Mouse (Mus musculus) left cerebral cortex, postnatal 4 days (tissue): ENCODE measurements around the gene Camk2d. TPM values are rescaled to one million over a fixed set of nuclear protein-coding genes. Genes with fewer than 3 reads are reported as not detected.

Source experiments
- DNase-seq: peaks from one replicate; pipeline ENCODE4 v3.0.0-alpha.2; 2022
- intact Hi-C: fragments of 180-260 bp; cut with DNase I; formaldehyde crosslinking; loops from one replicate; pipeline ENCODE4 v1.15.1; 2025
- total RNA-seq, 2 experiments: library from RNA; stranded (reverse); gene quantifications; 2 replicates each; pipeline ENCODE4 v1.2.3; 2021

Gene Camk2d
- total RNA-seq, 2 experiments from 2014 or later, result 74.5 to 96.9 TPM

GRCm38 (mm10) chr3:126609795-126610451, 13.8 kb downstream of the Camk2d start:
- intact Hi-C loops, result no loop called here
- no peak for DNase-seq

GRCm38 (mm10) chr3:126611624-126612023, 15.5 kb downstream of the Camk2d start:
- intact Hi-C loops, result no loop called here
- DNase-seq, result no peak

- intact Hi-C loops, result no loop called here
These were observed 16.8 kb downstream of the Camk2d start for GRCm38 (mm10) chr3:126612748-126613509.

GRCm38 (mm10) chr3:126613510-126614128, 17.5 kb downstream of the Camk2d start:
- DNase-seq, result no peak
- intact Hi-C loops, result no loop called here

More at GRCm38 (mm10) chr3:126612748-126613509, 16.8 kb downstream of the Camk2d start:
- no peak for DNase-seq

- intact Hi-C loops, result no loop called here
These were observed 19.2 kb downstream of the Camk2d start for GRCm38 (mm10) chr3:126615306-126615705.

GRCm38 (mm10) chr3:126620152-126620551, 24.1 kb downstream of the Camk2d start:
- intact Hi-C loops, result no loop called here
- DNase-seq, result no peak

More at GRCm38 (mm10) chr3:126615306-126615705, 19.2 kb downstream of the Camk2d start:
- no peak for DNase-seq

GRCm38 (mm10) chr3:126622509-126622908, 26.4 kb downstream of the Camk2d start:
- intact Hi-C loops, result no loop called here

GRCm38 (mm10) chr3:126624994-126625763, 29.1 kb downstream of the Camk2d start:
- intact Hi-C loops, result no loop called here
- DNase-seq, result no peak

More at GRCm38 (mm10) chr3:126622509-126622908, 26.4 kb downstream of the Camk2d start:
- no peak for DNase-seq

- intact Hi-C loops, result no loop called here
- no peak for DNase-seq
These were observed 29.6 kb downstream of the Camk2d start for GRCm38 (mm10) chr3:126625764-126626040.

- intact Hi-C loops, result no loop called here
- DNase-seq, result no peak
These were observed 31.9 kb downstream of the Camk2d start for GRCm38 (mm10) chr3:126627968-126628367.

- intact Hi-C loops, result no loop called here
- no peak for DNase-seq
These were observed 32.3 kb downstream of the Camk2d start for GRCm38 (mm10) chr3:126628380-126628779.

GRCm38 (mm10) chr3:126629040-126629439, 32.9 kb downstream of the Camk2d start:
- DNase-seq, result no peak
- intact Hi-C loops, result no loop called here

GRCm38 (mm10) chr3:126630111-126630869, 34.2 kb downstream of the Camk2d start:
- DNase-seq, result peak; percentile 17
- intact Hi-C loops, result no loop called here

- intact Hi-C loops, result no loop called here
- peak; percentile 47 for DNase-seq
These were observed 35.5 kb downstream of the Camk2d start for GRCm38 (mm10) chr3:126631583-126631982.

- intact Hi-C loops, result no loop called here
These were observed 36.5 kb downstream of the Camk2d start for GRCm38 (mm10) chr3:126632580-126632979.

GRCm38 (mm10) chr3:126634171-126634570, 38.1 kb downstream of the Camk2d start:
- intact Hi-C loops, result no loop called here
- DNase-seq, result no peak

More at GRCm38 (mm10) chr3:126632580-126632979, 36.5 kb downstream of the Camk2d start:
- DNase-seq, result peak; percentile 31

GRCm38 (mm10) chr3:126638259-126638658, 42.2 kb downstream of the Camk2d start:
- intact Hi-C loops, result no loop called here

GRCm38 (mm10) chr3:126639098-126639513, 43.0 kb downstream of the Camk2d start:
- intact Hi-C loops, result no loop called here
- no peak for DNase-seq

More at GRCm38 (mm10) chr3:126638259-126638658, 42.2 kb downstream of the Camk2d start:
- DNase-seq, result no peak

GRCm38 (mm10) chr3:126640443-126641251, 44.5 kb downstream of the Camk2d start:
- DNase-seq, result no peak
- intact Hi-C loops, result no loop called here
